Mouse (Mus musculus): ENCODE results near the gene Ceacam1.

- TF ChIP-seq CTCF (IDR thresholded peaks at IDR 0.05; ENCODE audit: low read depth) (no peak), EP300 (IDR thresholded peaks at IDR 0.05; ENCODE audit: low read depth) (no peak)
These were observed 38.1 kb downstream of the Ceacam1 start for GRCm38 (mm10) chr7:25439124-25439822.

Data from liver, postnatal 0 days (tissue).